19 mouse cellular contexts compared by ENCODE assay signal in genomic region chr1:80613395-80614011, GRCm38 (mm10).
DNase-seq lines count a peak whose midpoint lies in the region; ATAC-seq and TF ChIP-seq lines count a peak whose summit lies in the region.
"Had no signal": no experiment of that assay in that cellular context is flagged by ENCODE, and none has a peak within 500 bp of the region (broad histone marks: within the 10 kb centered on the region; RNA-seq: fewer than 3 reads in every experiment).

No protein-coding gene starts in this region.

- no peak overlapping the region for H3K9ac ChIP-seq in kidney, postnatal 0 days (ENCODE audit: low read depth, low read length)
- H3K9ac ChIP-seq: forebrain, embryonic 15.5 days; intestine, embryonic 15.5 days; kidney, embryonic 15.5 days; limb, embryonic 15.5 days had no signal

- no peak for TF ChIP-seq CTCF in kidney, postnatal 0 days (IDR thresholded peaks at IDR 0.05; ENCODE audit: low read depth)

- no peak for ATAC-seq in kidney, postnatal 0 days (replicated peaks; ENCODE audit: low FRiP score, low read depth)
- ATAC-seq: forebrain, embryonic 15.5 days; intestine, embryonic 15.5 days had no signal

- H3K4me2 ChIP-seq in kidney, postnatal 0 days (ENCODE audit: low read length) = no peak overlapping the region
- H3K4me2 ChIP-seq: forebrain, embryonic 15.5 days; heart, embryonic 11.5 days; intestine, embryonic 15.5 days; kidney, embryonic 15.5 days; limb, embryonic 15.5 days had no signal

- peak; percentile 19 for DNase-seq in kidney, postnatal 0 days (ENCODE audit: low spot score)
- DNase-seq in kidney, postnatal 14 days = no peak
- DNase-seq in urinary bladder, postnatal 14 days (ENCODE audit: low spot score) = peak; percentile 5
- DNase-seq in urinary bladder, postnatal 25 days (ENCODE audit: low spot score) = no peak
- DNase-seq in induced T-regulatory cell, adult 2 months (ENCODE audit: low read depth) = peak; percentile 30
- DNase-seq in left cerebral cortex, adult 11 months (ENCODE audit: low spot score) = no peak
- no peak for DNase-seq in adrenal gland, adult 18-20 months (ENCODE audit: low spot score in 2 of 2)
- no peak for DNase-seq in left cerebral cortex, adult 18-20 months (ENCODE audit: low spot score in 2 of 2)
- DNase-seq: adrenal gland, postnatal 14 days; cerebellum, adult 9-11 months; heart, postnatal 4 days; retina, postnatal 1 day; thymus, postnatal 4 days had no signal

- no peaks in the 10 kb centered on the region for H3K9me3 ChIP-seq in kidney, postnatal 0 days (replicated peaks; ENCODE audit: low read length)
- H3K9me3 ChIP-seq: forebrain, embryonic 15.5 days; intestine, embryonic 15.5 days; kidney, embryonic 15.5 days; limb, embryonic 15.5 days had no signal

- no peaks in the 10 kb centered on the region for H3K27me3 ChIP-seq in kidney, postnatal 0 days (ENCODE audit: insufficient read depth, low read length)
- H3K27me3 ChIP-seq: forebrain, embryonic 15.5 days; intestine, embryonic 15.5 days; kidney, embryonic 15.5 days; limb, embryonic 15.5 days had no signal

- H3K36me3 ChIP-seq in kidney, postnatal 0 days (ENCODE audit: insufficient read depth, low read length) = no peaks in the 10 kb centered on the region
- H3K36me3 ChIP-seq: forebrain, embryonic 15.5 days; G1E; intestine, embryonic 15.5 days; kidney, embryonic 15.5 days; limb, embryonic 15.5 days had no signal

- H3K4me3 ChIP-seq in kidney, postnatal 0 days (replicated peaks; ENCODE audit: low read depth, low read length) = no peak overlapping the region
- H3K4me3 ChIP-seq: forebrain, embryonic 15.5 days; intestine, embryonic 15.5 days; kidney, embryonic 15.5 days; limb, embryonic 15.5 days had no signal

- no peaks in the 10 kb centered on the region for H3K4me1 ChIP-seq in kidney, postnatal 0 days (replicated peaks; ENCODE audit: insufficient read depth, low read length)
- H3K4me1 ChIP-seq: forebrain, embryonic 15.5 days; intestine, embryonic 15.5 days; kidney, embryonic 15.5 days; limb, embryonic 15.5 days had no signal

- WGBS in kidney, postnatal 0 days = 60% methylated on average over 4 of the region's 4 CpGs

- no peak overlapping the region for H3K27ac ChIP-seq in kidney, postnatal 0 days
- H3K27ac ChIP-seq: forebrain, embryonic 15.5 days; intestine, embryonic 15.5 days; kidney, embryonic 15.5 days; limb, embryonic 15.5 days had no signal

Comparison
In these comparisons a context has a peak if more than half of its experiments do, and no peak if none do; other contexts are left out.
1. DNase-seq: peak in kidney, postnatal 0 days (single experiment), urinary bladder, postnatal 14 days (single experiment) and induced T-regulatory cell, adult 2 months (single experiment); none in kidney, postnatal 14 days (single experiment), urinary bladder, postnatal 25 days (single experiment), left cerebral cortex, adult 11 months (single experiment), adrenal gland, adult 18-20 months (0 of 2) and left cerebral cortex, adult 18-20 months (0 of 2).